Mouse (Mus musculus) kidney, adult 2 months (tissue): Measurements from ENCODE around the gene Bcl9.

Experiments
- CTCF ChIP-seq: fragments of 200-500 bp; conservative IDR thresholded peaks from 2 replicates; pipeline ENCODE4 v1.5.1; 2011; ENCODE audit warnings: low read depth, mild to moderate bottlenecking, control low read depth, low read length, moderate library complexity, mixed read lengths; ENCODE audit not compliant: insufficient read depth, insufficient read length
- POLR2A ChIP-seq: fragments of 200-500 bp; IDR thresholded peaks from one replicate; pipeline ENCODE4 v1.6.1; 2011; ENCODE audit warnings: low read depth, low read length, control low read depth

DNA sequence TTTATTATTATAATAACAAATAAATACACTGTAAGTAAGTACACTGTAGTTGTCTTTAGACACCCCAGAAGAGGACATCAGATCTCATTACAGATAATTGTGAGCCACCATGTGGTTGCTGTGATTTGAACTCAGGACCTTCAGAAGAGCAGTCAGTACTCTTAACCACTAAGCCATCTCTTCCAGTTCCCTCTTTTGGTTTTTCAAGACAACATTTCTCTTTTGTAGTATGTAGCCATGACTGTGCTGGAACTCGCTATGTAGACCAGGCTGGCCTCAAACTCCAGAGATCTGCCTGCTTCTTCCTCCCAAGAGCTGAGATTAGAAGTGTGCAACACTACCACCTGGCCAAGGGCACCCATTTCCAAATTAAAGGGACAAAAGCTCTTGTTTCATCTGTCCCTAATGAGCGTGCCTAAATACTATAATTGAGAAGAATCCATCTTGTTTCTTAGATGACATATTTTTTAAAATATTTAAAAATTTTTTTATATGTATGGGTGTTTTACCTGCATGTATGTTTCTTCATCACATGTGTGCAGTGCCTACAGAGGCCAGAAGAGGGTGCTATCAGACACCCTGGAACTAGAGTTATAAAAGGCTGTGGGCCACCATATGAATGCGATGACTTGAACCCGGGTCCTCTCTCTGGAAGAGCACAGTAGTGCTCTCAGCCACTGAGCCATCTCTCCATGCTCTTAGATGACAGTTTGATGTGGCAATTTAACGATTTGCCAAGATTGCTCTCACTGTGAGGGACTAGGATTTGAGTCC lies 66.9 kb downstream of the Bcl9 start:
- no peak for TF ChIP-seq CTCF
- TF ChIP-seq POLR2A: no peak
